11 mouse cellular contexts compared by ENCODE assay signal in the genomic region with DNA sequence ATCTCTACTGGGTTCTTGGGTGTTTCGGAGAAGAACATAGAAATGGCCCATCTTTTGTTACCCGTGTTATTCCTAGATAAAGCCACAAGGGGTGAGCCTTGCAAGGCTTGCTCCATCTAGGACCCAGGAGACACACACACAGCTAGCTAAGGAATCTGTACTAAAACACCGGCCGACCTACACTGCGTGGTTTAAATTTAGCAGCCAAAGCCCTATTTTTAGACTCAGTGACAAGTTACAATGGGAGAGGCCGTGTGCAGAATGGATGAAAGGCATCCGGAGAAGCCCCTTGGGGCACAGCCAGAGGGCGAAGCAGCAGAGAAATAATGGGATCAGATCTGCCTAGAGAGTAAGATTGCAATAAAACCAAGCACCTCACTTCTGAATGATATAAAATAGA.
DNase-seq lines count a peak whose midpoint lies in the region; ATAC-seq and TF ChIP-seq lines count a peak whose summit lies in the region.
"Had no signal": no experiment of that assay in that cellular context is flagged by ENCODE, and none has a peak within 500 bp of the region (broad histone marks: within the 10 kb centered on the region; RNA-seq: fewer than 3 reads in every experiment).

No protein-coding gene starts in this region.

- 0 out of 2 replicates have a peak, but pooled peaks have one; percentile 1 for TF ChIP-seq CTCF in heart, adult 2 months (IDR thresholded peaks at IDR 0.05)

- no peak overlapping the region for H3K4me3 ChIP-seq in heart, adult 2 months
- H3K4me3 ChIP-seq in midbrain, embryonic 14.5 days (replicated peaks; ENCODE audit: low read depth, low read length) = no peak overlapping the region
- H3K4me3 ChIP-seq: megakaryocyte, embryonic 14.5 days had no signal

- no peak for TF ChIP-seq POLR2A in heart, adult 2 months (IDR thresholded peaks at IDR 0.05; ENCODE audit: insufficient read depth, low read depth, low read length)

- H3K27ac ChIP-seq in heart, adult 2 months = peak overlapping the region; percentile 76
- 0 out of 2 replicates have a peak overlapping the region, but pooled peaks have one; percentile 20 for H3K27ac ChIP-seq in midbrain, embryonic 14.5 days (replicated peaks; ENCODE audit: low read depth, low read length)

- H3K27me3 ChIP-seq in heart, adult 2 months (ENCODE audit: control insufficient read depth, insufficient read depth, low read length) = no peaks in the 10 kb centered on the region
- H3K27me3 ChIP-seq in midbrain, embryonic 14.5 days (ENCODE audit: control insufficient read depth, insufficient read depth, low read length) = no peaks in the 10 kb centered on the region

- no peak for ATAC-seq in midbrain, embryonic 14.5 days (ENCODE audit: low FRiP score, low TSS enrichment)
- no peak for ATAC-seq in monocyte, adult 5-6 weeks (replicated peaks; ENCODE audit: insufficient number of reproducible peaks, low FRiP score, low TSS enrichment, poor library complexity, severe bottlenecking)

- DNase-seq in embryo, embryonic 11 days = peak; percentile 12
- DNase-seq in embryo, embryonic 10.5 days (ENCODE audit: low spot score) = no peak
- peak; percentile 15 for DNase-seq in left cerebral cortex, adult 11 months (ENCODE audit: low spot score)
- no peak for DNase-seq in left cerebral cortex, adult 18-20 months (ENCODE audit: low spot score in 2 of 2)
- DNase-seq in heart, adult 2 months = peak in 1 of 2 experiments; percentile 47
- peak; percentile 68 for DNase-seq in midbrain, embryonic 14.5 days
- DNase-seq in embryo, embryonic 9.5 days (ENCODE audit: extremely low spot score) = no peak
- DNase-seq: B cell, adult 2 months; gastrocnemius, postnatal 14 days had no signal

- no peaks in the 10 kb centered on the region for H3K79me2 ChIP-seq in heart, adult 2 months (replicated peaks; ENCODE audit: control insufficient read depth, insufficient read depth, low read length)

- no peak for TF ChIP-seq EP300 in heart, adult 2 months (IDR thresholded peaks at IDR 0.05; ENCODE audit: insufficient read depth, low read depth, low read length)

- H3K9me3 ChIP-seq in midbrain, embryonic 14.5 days (ENCODE audit: control insufficient read depth, low read length) = no peaks in the 10 kb centered on the region
- H3K9me3 ChIP-seq: megakaryocyte, embryonic 14.5 days had no signal

- H3K9ac ChIP-seq in heart, adult 2 months (ENCODE audit: low read depth, low read length) = no peak overlapping the region
- H3K9ac ChIP-seq in midbrain, embryonic 14.5 days (replicated peaks; ENCODE audit: low read length) = no peak overlapping the region

- H3K4me1 ChIP-seq in heart, adult 2 months (ENCODE audit: control insufficient read depth, insufficient read depth, low read length) = peaks cover 2% of the 10 kb centered on the region; the same call in 1 of the 2 replicates
- no peaks in the 10 kb centered on the region for H3K4me1 ChIP-seq in midbrain, embryonic 14.5 days (ENCODE audit: control insufficient read depth, insufficient read depth, low read length)

- H3K4me2 ChIP-seq in midbrain, embryonic 14.5 days (ENCODE audit: low read length) = 0 out of 2 replicates have a peak overlapping the region, but pooled peaks have one; percentile 15

- intact Hi-C loops in heart, adult 2 months (cut with DNase I) = no loop called here

- 12% methylated on average over 8 of the region's 8 CpGs for WGBS in heart, adult 2 months
- 22% methylated on average over 8 of the region's 8 CpGs for WGBS in midbrain, embryonic 14.5 days

- no peaks in the 10 kb centered on the region for H3K36me3 ChIP-seq in heart, adult 2 months (ENCODE audit: control insufficient read depth, insufficient read depth, low read length)
- no peaks in the 10 kb centered on the region for H3K36me3 ChIP-seq in midbrain, embryonic 14.5 days (ENCODE audit: control insufficient read depth, insufficient read depth, low read length)

Comparison
In these comparisons a context has a peak if more than half of its experiments do, and no peak if none do; other contexts are left out.
1. DNase-seq: peak in embryo, embryonic 11 days (single experiment), left cerebral cortex, adult 11 months (single experiment) and midbrain, embryonic 14.5 days (single experiment); none in embryo, embryonic 10.5 days (single experiment), left cerebral cortex, adult 18-20 months (0 of 2) and embryo, embryonic 9.5 days (single experiment).